Mouse (Mus musculus) thymus, adult 2 months (tissue): ENCODE data around the gene Hist1h3i.
"Not testable (repeated sequence)": the region's sequence is repeated elsewhere in the genome, so short reads cannot be mapped to it uniquely, and the experiment has no call there.

Source experiments
- CTCF ChIP-seq: fragments of 200-500 bp; IDR thresholded peaks from 2 replicates; pipeline ENCODE4 v1.5.1; 2012; ENCODE audit warnings: mild to moderate bottlenecking, control low read depth, low read length, moderate library complexity, borderline replicate concordance; ENCODE audit not compliant: control insufficient read depth, poor library complexity, insufficient read depth; ENCODE audit errors: extremely low read depth
- POLR2A ChIP-seq: fragments of 200-500 bp; IDR thresholded peaks from 2 replicates; pipeline ENCODE4 v1.6.1; 2012; ENCODE audit warnings: mild to moderate bottlenecking, low read length, control low read depth, moderate library complexity; ENCODE audit not compliant: control insufficient read depth, poor library complexity, insufficient read depth; ENCODE audit errors: extremely low read depth

- not testable (repeated sequence) for TF ChIP-seq CTCF, POLR2A
Observed at GRCm38 (mm10) chr13:21803058-21803457, 19.9 kb upstream of the Hist1h3i start.
